Mouse (Mus musculus) adrenal gland, adult 2 months (tissue): ENCODE measurements around the gene Prkce. TPM values are rescaled to one million over a fixed set of nuclear protein-coding genes. Genes with fewer than 3 reads are reported as not detected.

Source experiments
- DNase-seq: peaks from one replicate; pipeline ENCODE4 v3.0.0; 2021
- polyA plus RNA-seq: library from polyadenylated mRNA; depleted of rRNA; stranded (reverse); fragments of >200 nt; gene quantifications from 2 replicates; pipeline ENCODE4 v1.2.3, GENCODE M21; 2012
- total RNA-seq, 2 experiments: library from RNA; stranded (reverse); gene quantifications; 2 replicates each; pipeline ENCODE4 v1.2.3; 2021

Prkce gene
- total and polyA plus RNA-seq, 3 experiments, result 4.5 to 20.5 (median 17.5) TPM

GRCm38 (mm10) chr17:86559206-86559891 lies 391.8 kb downstream of the Prkce start:
- peak; percentile 48 for DNase-seq

GRCm38 (mm10) chr17:86560499-86560898 lies 392.9 kb downstream of the Prkce start:
- peak; percentile 15 for DNase-seq

GRCm38 (mm10) chr17:86570491-86570890 lies 402.9 kb downstream of the Prkce start:
- no peak for DNase-seq

GRCm38 (mm10) chr17:86571266-86571665 lies 403.7 kb downstream of the Prkce start:
- DNase-seq, result no peak

- DNase-seq, result no peak
Observed at GRCm38 (mm10) chr17:86572136-86572535, 404.6 kb downstream of the Prkce start.

GRCm38 (mm10) chr17:86572576-86572975 lies 405.0 kb downstream of the Prkce start:
- no peak for DNase-seq

GRCm38 (mm10) chr17:86573596-86574248 lies 406.1 kb downstream of the Prkce start:
- no peak for DNase-seq

- no peak for DNase-seq
Observed at GRCm38 (mm10) chr17:86580724-86581123, 413.1 kb downstream of the Prkce start.

- no peak for DNase-seq
Observed at GRCm38 (mm10) chr17:86582341-86582740, 414.8 kb downstream of the Prkce start.

- no peak for DNase-seq
Observed at GRCm38 (mm10) chr17:86586441-86586840, 418.9 kb downstream of the Prkce start.

- DNase-seq, result no peak
Observed at GRCm38 (mm10) chr17:86588704-86589449, 421.3 kb downstream of the Prkce start.

- no peak for DNase-seq
Observed at GRCm38 (mm10) chr17:86589681-86590080, 422.1 kb downstream of the Prkce start.

GRCm38 (mm10) chr17:86591241-86591640 lies 423.7 kb downstream of the Prkce start:
- no peak for DNase-seq

GRCm38 (mm10) chr17:86592991-86593586 lies 425.5 kb downstream of the Prkce start:
- DNase-seq, result no peak

- DNase-seq, result no peak
Observed at GRCm38 (mm10) chr17:86595526-86595925, 427.9 kb downstream of the Prkce start.

- peak; percentile 12 for DNase-seq
Observed at GRCm38 (mm10) chr17:86601116-86601515, 433.5 kb downstream of the Prkce start.

- DNase-seq, result no peak
Observed at GRCm38 (mm10) chr17:86601901-86602300, 434.3 kb downstream of the Prkce start.

GRCm38 (mm10) chr17:86603848-86604444 lies 436.4 kb downstream of the Prkce start:
- peak; percentile 11 for DNase-seq

GRCm38 (mm10) chr17:86607981-86608380 lies 440.4 kb downstream of the Prkce start:
- DNase-seq, result peak; percentile 12

GRCm38 (mm10) chr17:86610271-86610969 lies 442.8 kb downstream of the Prkce start:
- no peak for DNase-seq

GRCm38 (mm10) chr17:86611772-86612171 lies 444.2 kb downstream of the Prkce start:
- no peak for DNase-seq
